Mouse (Mus musculus): ENCODE results near the gene Gm45837. TPM values are rescaled to one million over a fixed set of nuclear protein-coding genes. Genes with fewer than 3 reads are reported as not detected.

Gene Gm45837
- polyA plus RNA-seq, 1 experiment from 2014 or later: 4.2 TPM

GRCm38 (mm10) chr7:101383756-101384155 is 26.9 kb upstream of the Gm45837 start:
- no peak for ATAC-seq (replicated peaks; ENCODE audit: insufficient number of reproducible peaks, low FRiP score, low TSS enrichment, low read depth)
- no peaks in the 10 kb centered on the region for H3K36me3 ChIP-seq (replicated peaks; ENCODE audit: control insufficient read depth, insufficient read depth, low read depth, low read length)
- no peaks in the 10 kb centered on the region for H3K27me3 ChIP-seq (ENCODE audit: control insufficient read depth, insufficient read depth, low read length)
- H3K9ac ChIP-seq (replicated peaks; ENCODE audit: low read length): no peak overlapping the region
- no peak overlapping the region for H3K4me2 ChIP-seq (ENCODE audit: low read depth, low read length)
- DNase-seq (ENCODE audit: low spot score): no peak
- H3K4me3 ChIP-seq (ENCODE audit: low read depth, low read length): no peak overlapping the region
- no peak overlapping the region for H3K27ac ChIP-seq (replicated peaks; ENCODE audit: low read depth, low read length)
- 78% methylated on average over 3 of the region's 3 CpGs for WGBS
- H3K4me1 ChIP-seq (ENCODE audit: control insufficient read depth, insufficient read depth, low read length): peaks cover 2% of the 10 kb centered on the region; the same call in 1 of the 2 replicates
- H3K9me3 ChIP-seq (replicated peaks; ENCODE audit: control insufficient read depth, low read length): no peaks in the 10 kb centered on the region

GRCm38 (mm10) chr7:101384931-101385330 is 25.8 kb upstream of the Gm45837 start:
- H3K4me2 ChIP-seq (ENCODE audit: low read depth, low read length): no peak overlapping the region
- no peaks in the 10 kb centered on the region for H3K36me3 ChIP-seq (replicated peaks; ENCODE audit: control insufficient read depth, insufficient read depth, low read depth, low read length)
- WGBS: 72% methylated on average over 10 of the region's 10 CpGs
- H3K27me3 ChIP-seq (ENCODE audit: control insufficient read depth, insufficient read depth, low read length): no peaks in the 10 kb centered on the region
- H3K9ac ChIP-seq (replicated peaks; ENCODE audit: low read length): no peak overlapping the region
- H3K4me1 ChIP-seq (ENCODE audit: control insufficient read depth, insufficient read depth, low read length): peaks cover 2% of the 10 kb centered on the region; the same call in 1 of the 2 replicates
- no peaks in the 10 kb centered on the region for H3K9me3 ChIP-seq (replicated peaks; ENCODE audit: control insufficient read depth, low read length)
- no peak for DNase-seq (ENCODE audit: low spot score)
- no peak for ATAC-seq (replicated peaks; ENCODE audit: insufficient number of reproducible peaks, low FRiP score, low TSS enrichment, low read depth)
- no peak overlapping the region for H3K27ac ChIP-seq (replicated peaks; ENCODE audit: low read depth, low read length)
- H3K4me3 ChIP-seq (ENCODE audit: low read depth, low read length): no peak overlapping the region

GRCm38 (mm10) chr7:101385331-101385733 is 25.4 kb upstream of the Gm45837 start:
- no peaks in the 10 kb centered on the region for H3K9me3 ChIP-seq (replicated peaks; ENCODE audit: control insufficient read depth, low read length)
- no peak overlapping the region for H3K4me3 ChIP-seq (ENCODE audit: low read depth, low read length)
- H3K4me2 ChIP-seq (ENCODE audit: low read depth, low read length): no peak overlapping the region
- 32% methylated on average over 6 of the region's 6 CpGs for WGBS
- ATAC-seq (replicated peaks; ENCODE audit: insufficient number of reproducible peaks, low FRiP score, low TSS enrichment, low read depth) (no peak), DNase-seq (ENCODE audit: low spot score) (no peak)
- H3K27ac ChIP-seq (replicated peaks; ENCODE audit: low read depth, low read length): no peak overlapping the region
- H3K4me1 ChIP-seq (ENCODE audit: control insufficient read depth, insufficient read depth, low read length): peaks cover 2% of the 10 kb centered on the region; the same call in 1 of the 2 replicates
- no peaks in the 10 kb centered on the region for H3K27me3 ChIP-seq (ENCODE audit: control insufficient read depth, insufficient read depth, low read length)
- H3K36me3 ChIP-seq (replicated peaks; ENCODE audit: control insufficient read depth, insufficient read depth, low read depth, low read length): no peaks in the 10 kb centered on the region
- H3K9ac ChIP-seq (replicated peaks; ENCODE audit: low read length): no peak overlapping the region

- 60% methylated on average over 8 of the region's 10 CpGs for WGBS
- Histone ChIP-seq H3K4me1 (ENCODE audit: control insufficient read depth, insufficient read depth, low read length) (peaks cover 2% of the 10 kb centered on the region; the same call in 1 of the 2 replicates), H3K4me2 (ENCODE audit: low read depth, low read length) (no peak overlapping the region), H3K9ac (replicated peaks; ENCODE audit: low read length) (no peak overlapping the region), H3K27me3 (ENCODE audit: control insufficient read depth, insufficient read depth, low read length) (no peaks in the 10 kb centered on the region), H3K36me3 (replicated peaks; ENCODE audit: control insufficient read depth, insufficient read depth, low read depth, low read length) (no peaks in the 10 kb centered on the region), H3K4me3 (ENCODE audit: low read depth, low read length) (no peak overlapping the region), H3K27ac (replicated peaks; ENCODE audit: low read depth, low read length) (no peak overlapping the region), H3K9me3 (replicated peaks; ENCODE audit: control insufficient read depth, low read length) (no peaks in the 10 kb centered on the region)
- ATAC-seq (replicated peaks; ENCODE audit: insufficient number of reproducible peaks, low FRiP score, low TSS enrichment, low read depth) (0 out of 2 replicates have a peak, but pooled peaks have one; percentile 11), DNase-seq (ENCODE audit: low spot score) (no peak)
These were observed 24.7 kb upstream of the Gm45837 start for GRCm38 (mm10) chr7:101385866-101386452.

- H3K9ac ChIP-seq (replicated peaks; ENCODE audit: low read length): no peak overlapping the region
- H3K27me3 ChIP-seq (ENCODE audit: control insufficient read depth, insufficient read depth, low read length): no peaks in the 10 kb centered on the region
- H3K4me2 ChIP-seq (ENCODE audit: low read depth, low read length): no peak overlapping the region
- peaks cover 5% of the 10 kb centered on the region; the same call in 1 of the 2 replicates for H3K4me1 ChIP-seq (ENCODE audit: control insufficient read depth, insufficient read depth, low read length)
- H3K36me3 ChIP-seq (replicated peaks; ENCODE audit: control insufficient read depth, insufficient read depth, low read depth, low read length): no peaks in the 10 kb centered on the region
- WGBS: 88% methylated on average over 6 of the region's 6 CpGs
- H3K27ac ChIP-seq (replicated peaks; ENCODE audit: low read depth, low read length): no peak overlapping the region
- H3K9me3 ChIP-seq (replicated peaks; ENCODE audit: control insufficient read depth, low read length): no peaks in the 10 kb centered on the region
- DNase-seq (ENCODE audit: low spot score) (no peak), ATAC-seq (replicated peaks; ENCODE audit: insufficient number of reproducible peaks, low FRiP score, low TSS enrichment, low read depth) (no peak)
- H3K4me3 ChIP-seq (ENCODE audit: low read depth, low read length): no peak overlapping the region
These were observed 21.4 kb upstream of the Gm45837 start for GRCm38 (mm10) chr7:101389256-101389655.

- no peaks in the 10 kb centered on the region for H3K36me3 ChIP-seq (replicated peaks; ENCODE audit: control insufficient read depth, insufficient read depth, low read depth, low read length)
- H3K9me3 ChIP-seq (replicated peaks; ENCODE audit: control insufficient read depth, low read length): no peaks in the 10 kb centered on the region
- no peaks in the 10 kb centered on the region for H3K27me3 ChIP-seq (ENCODE audit: control insufficient read depth, insufficient read depth, low read length)
- H3K27ac ChIP-seq (replicated peaks; ENCODE audit: low read depth, low read length): peak overlapping the region; percentile 16; the same call in 1 of the 2 replicates
- no peak overlapping the region for H3K4me2 ChIP-seq (ENCODE audit: low read depth, low read length)
- ATAC-seq (replicated peaks; ENCODE audit: insufficient number of reproducible peaks, low FRiP score, low TSS enrichment, low read depth) (no peak), DNase-seq (ENCODE audit: low spot score) (no peak)
- 69% methylated on average over 4 of the region's 4 CpGs for WGBS
- H3K9ac ChIP-seq (replicated peaks; ENCODE audit: low read length): no peak overlapping the region
- H3K4me1 ChIP-seq (ENCODE audit: control insufficient read depth, insufficient read depth, low read length): 0 out of 2 replicates have a peak, but pooled peaks cover 4% of the 10 kb centered on the region
- no peak overlapping the region for H3K4me3 ChIP-seq (ENCODE audit: low read depth, low read length)
These were observed 18.7 kb upstream of the Gm45837 start for GRCm38 (mm10) chr7:101391909-101392479.

- no peaks in the 10 kb centered on the region for H3K27me3 ChIP-seq (ENCODE audit: control insufficient read depth, insufficient read depth, low read length)
- WGBS: 25% methylated on average over 4 of the region's 4 CpGs
- no peak overlapping the region for H3K4me2 ChIP-seq (ENCODE audit: low read depth, low read length)
- no peak overlapping the region for H3K4me3 ChIP-seq (ENCODE audit: low read depth, low read length)
- 0 out of 2 replicates have a peak, but pooled peaks cover 4% of the 10 kb centered on the region for H3K4me1 ChIP-seq (ENCODE audit: control insufficient read depth, insufficient read depth, low read length)
- ATAC-seq (replicated peaks; ENCODE audit: insufficient number of reproducible peaks, low FRiP score, low TSS enrichment, low read depth) (0 out of 2 replicates have a peak, but pooled peaks have one; percentile 20), DNase-seq (ENCODE audit: low spot score) (peak; percentile 35)
- H3K9me3 ChIP-seq (replicated peaks; ENCODE audit: control insufficient read depth, low read length): no peaks in the 10 kb centered on the region
- H3K9ac ChIP-seq (replicated peaks; ENCODE audit: low read length): no peak overlapping the region
- no peaks in the 10 kb centered on the region for H3K36me3 ChIP-seq (replicated peaks; ENCODE audit: control insufficient read depth, insufficient read depth, low read depth, low read length)
- H3K27ac ChIP-seq (replicated peaks; ENCODE audit: low read depth, low read length): peak overlapping the region; percentile 60
These were observed 17.7 kb upstream of the Gm45837 start for GRCm38 (mm10) chr7:101393015-101393414.

Measured in embryonic facial prominence, embryonic 11.5 days (tissue).